Mouse (Mus musculus) hindbrain, embryonic 11.5 days (tissue): Measurements from ENCODE around the gene Mmp13. TPM values are rescaled to one million over a fixed set of nuclear protein-coding genes. Genes with fewer than 3 reads are reported as not detected.
A peak's percentile ranks its signal among the peaks of the same experiment; 100 is the strongest.
"Not testable (repeated sequence)": the region's sequence is repeated elsewhere in the genome, so short reads cannot be mapped to it uniquely, and the experiment has no call there.

ENCODE experiments used
- ATAC-seq: fragments of 200-750 bp; cut with Nextera tagmentation; 2 replicates; pipeline ENCODE4 v1.8.0; 2017; ENCODE audit warnings: mild to moderate bottlenecking, moderate TSS enrichment, moderate library complexity; ENCODE audit not compliant: low FRiP score
- DNase-seq: peaks from one replicate; pipeline ENCODE4 v3.0.0-alpha.2; 2015; ENCODE audit warnings: low spot score
- H3K27ac ChIP-seq: fragments of 300-500 bp; sonication (generic); 2 replicates; pipeline ENCODE4 v1.5.1; 2014; ENCODE audit warnings: mild to moderate bottlenecking, low read depth, low read length
- H3K27me3 ChIP-seq: fragments of 300-500 bp; sonication (generic); 2 replicates; pipeline ENCODE4 v1.6.1; 2014; ENCODE audit warnings: mild to moderate bottlenecking, low read length, moderate library complexity, mixed read lengths; ENCODE audit not compliant: control insufficient read depth, insufficient read depth
- H3K36me3 ChIP-seq: fragments of 300-500 bp; sonication (generic); 2 replicates; pipeline ENCODE4 v1.6.1; 2014; ENCODE audit warnings: mild to moderate bottlenecking, low read length, moderate library complexity, mixed read lengths; ENCODE audit not compliant: control insufficient read depth, insufficient read depth
- H3K4me1 ChIP-seq: fragments of 300-500 bp; sonication (generic); replicated peaks from 2 replicates; pipeline ENCODE4 v1.6.1; 2014; ENCODE audit warnings: low read length, mixed read lengths; ENCODE audit not compliant: control insufficient read depth, insufficient read depth
- H3K4me2 ChIP-seq: fragments of 300-500 bp; sonication (generic); replicated peaks from 2 replicates; pipeline ENCODE4 v1.6.1; 2014; ENCODE audit warnings: mild to moderate bottlenecking, low read depth, low read length
- H3K4me3 ChIP-seq: fragments of 300-500 bp; sonication (generic); 2 replicates; pipeline ENCODE4 v1.5.1; 2014; ENCODE audit warnings: low read depth, low read length
- H3K9ac ChIP-seq: fragments of 300-500 bp; sonication (generic); 2 replicates; pipeline ENCODE4 v1.6.1; 2014; ENCODE audit warnings: low read depth, low read length
- H3K9me3 ChIP-seq: fragments of 300-500 bp; sonication (generic); 2 replicates; pipeline ENCODE4 v1.6.1; 2016; ENCODE audit warnings: low read length; ENCODE audit not compliant: control insufficient read depth
- WGBS: fragments of 180-500 bp; shearing (Covaris S2); extraction: QIAGEN DNeasy Blood & Tissue Kit; methylation state at CpG from one replicate; pipeline ENCODE4 v1.1.7; 2014; 5-methylcytosine and 5-hydroxymethylcytosine counted together
- polyA plus RNA-seq: library from polyadenylated mRNA; unstranded; fragments of >200 nt; fragmentation: Nextera tagmentation; extraction: Ambion mirVana; gene quantifications from 2 replicates; pipeline ENCODE4 v1.2.1, GENCODE M21; 2014

Mmp13 gene
- polyA plus RNA-seq, result not detected in 2 replicates

DNA sequence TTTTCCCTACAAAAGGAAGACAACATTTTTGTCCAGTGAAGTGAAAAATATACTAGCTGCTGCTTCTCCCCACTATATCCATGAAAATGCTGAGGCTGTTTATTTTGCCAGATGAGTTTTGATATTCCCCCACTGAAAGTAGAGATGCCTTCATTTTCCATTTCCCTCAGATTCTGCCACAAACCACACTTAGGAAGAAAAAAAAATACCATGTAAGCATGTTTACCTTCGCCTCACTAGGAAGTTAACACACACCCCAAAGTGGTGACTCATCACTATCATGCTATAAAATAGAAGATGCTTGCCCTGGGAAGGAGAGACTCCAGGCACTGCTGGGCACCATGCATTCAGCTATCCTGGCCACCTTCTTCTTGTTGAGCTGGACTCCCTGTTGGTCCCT lies at the start of gene Mmp13:
Gene Mmp13 (plus strand): TSS at position 301 of the 400 bp plus-strand sequence.
- DNase-seq, result no peak
- Histone ChIP-seq H3K36me3 (no peaks in the 10 kb centered on the region), H3K4me1 (no peaks in the 10 kb centered on the region), H3K27me3 (no peaks in the 10 kb centered on the region), H3K9me3 (no peaks in the 10 kb centered on the region), H3K9ac (no peak within 1 kb of the TSS), H3K4me3 (no peak within 1 kb of the TSS), H3K27ac (no peak within 1 kb of the TSS), H3K4me2 (no peak within 1 kb of the TSS)
- WGBS, result 94% methylated on average over 1 of the region's 1 CpGs
- no peak for ATAC-seq

DNA sequence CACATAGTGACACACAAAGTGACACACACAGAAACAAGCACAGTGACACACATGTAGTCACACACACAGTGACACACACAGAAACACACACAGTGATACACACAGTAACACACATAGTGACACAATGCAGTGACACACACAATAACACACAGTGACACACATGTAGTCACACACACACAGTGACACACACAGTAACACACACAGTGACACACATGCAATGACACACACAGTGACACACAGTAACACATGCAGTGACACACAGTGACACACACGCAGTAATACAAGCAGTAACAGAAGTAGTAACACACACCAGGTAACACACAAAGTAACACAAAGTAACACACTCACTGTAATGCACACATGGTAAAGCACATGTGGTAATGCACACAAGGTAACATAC lies 33.7 kb upstream of the Mmp13 start:
- H3K4me2 ChIP-seq, result no peak overlapping the region
- H3K9ac ChIP-seq, result no peak overlapping the region
- no peaks in the 10 kb centered on the region for H3K36me3 ChIP-seq
- H3K4me3 ChIP-seq, result no peak overlapping the region
- DNase-seq (no peak), ATAC-seq (no peak)
- 95% methylated on average over 1 of the region's 1 CpGs for WGBS
- no peak overlapping the region for H3K27ac ChIP-seq
- H3K27me3 ChIP-seq, result no peaks in the 10 kb centered on the region
- no peaks in the 10 kb centered on the region for H3K4me1 ChIP-seq
- H3K9me3 ChIP-seq, result no peaks in the 10 kb centered on the region

DNA sequence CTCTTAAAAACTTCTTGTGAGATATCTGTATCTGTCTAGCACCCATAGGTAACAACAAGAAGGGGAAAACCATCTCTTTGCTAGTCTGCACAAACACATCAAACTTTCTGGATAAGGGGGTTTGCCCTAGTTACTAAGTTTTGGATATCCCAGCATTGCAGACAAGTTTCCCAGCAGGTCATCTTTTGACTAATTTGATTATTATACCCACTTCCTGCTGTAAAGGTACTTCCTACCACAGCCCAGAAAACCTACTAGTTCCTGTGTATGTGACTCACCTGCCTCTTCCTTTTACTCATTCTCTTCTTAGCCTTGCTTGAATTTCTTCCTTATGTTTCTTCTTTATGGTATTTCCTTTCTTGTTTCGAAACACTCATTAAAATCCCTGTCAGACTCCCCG lies 32.3 kb upstream of the Mmp13 start:
- no peak for DNase-seq
- Histone ChIP-seq H3K4me1 (no peaks in the 10 kb centered on the region), H3K4me3 (no peak overlapping the region), H3K27ac (no peak overlapping the region), H3K9ac (no peak overlapping the region), H3K4me2 (no peak overlapping the region), H3K36me3 (no peaks in the 10 kb centered on the region), H3K9me3 (no peaks in the 10 kb centered on the region), H3K27me3 (no peaks in the 10 kb centered on the region)
- WGBS, result 91% methylated on average over 2 of the region's 2 CpGs
- ATAC-seq, result no peak

DNA sequence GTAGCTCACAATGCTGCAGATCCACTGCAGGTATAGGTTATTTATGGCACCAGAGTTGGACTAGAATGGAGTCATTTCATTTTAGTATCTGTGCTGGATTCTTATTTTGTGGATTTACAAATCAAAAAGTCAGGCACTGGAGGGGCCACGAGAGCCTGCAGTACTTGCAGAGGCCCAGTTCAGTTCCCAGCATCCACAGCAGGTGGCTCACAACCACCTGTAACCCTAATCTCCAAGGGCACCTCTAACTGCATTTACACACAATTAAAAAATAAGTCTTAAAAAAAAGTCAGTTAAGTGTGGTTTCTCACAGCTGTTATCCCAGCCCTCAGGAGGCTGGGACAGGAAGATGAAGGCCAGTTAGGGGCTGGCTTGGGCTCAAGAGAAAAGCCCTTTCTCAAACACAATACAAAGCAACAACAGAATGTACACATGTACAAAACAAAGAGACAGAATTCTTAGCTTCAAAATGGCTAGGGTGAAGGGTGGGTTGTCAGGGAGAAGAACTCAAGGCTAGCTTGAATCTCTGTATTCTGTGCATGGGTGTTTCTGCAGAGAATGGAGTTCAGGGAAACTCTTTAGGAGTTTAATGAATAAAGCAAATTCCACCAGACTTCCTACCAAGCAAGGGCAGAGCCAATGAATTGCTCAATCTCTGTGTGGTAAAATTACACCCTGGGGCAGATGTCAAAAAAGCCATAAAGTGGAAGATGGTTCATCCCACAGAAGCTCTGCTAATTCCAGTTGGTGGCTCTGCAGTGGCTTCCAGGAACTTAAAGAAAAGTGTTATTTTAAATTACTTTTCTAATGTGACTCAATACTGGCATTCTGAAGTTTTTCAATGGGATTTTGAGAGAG lies 19.3 kb upstream of the Mmp13 start:
- no peak for ATAC-seq
- H3K4me2 ChIP-seq, result no peak overlapping the region
- no peak overlapping the region for H3K9ac ChIP-seq
- no peak overlapping the region for H3K27ac ChIP-seq
- no peak for DNase-seq
- WGBS, result 63% methylated on average over 1 of the region's 1 CpGs
- H3K36me3 ChIP-seq, result no peaks in the 10 kb centered on the region
- no peaks in the 10 kb centered on the region for H3K27me3 ChIP-seq
- H3K4me1 ChIP-seq, result no peaks in the 10 kb centered on the region
- no peak overlapping the region for H3K4me3 ChIP-seq
- H3K9me3 ChIP-seq, result no peaks in the 10 kb centered on the region

DNA sequence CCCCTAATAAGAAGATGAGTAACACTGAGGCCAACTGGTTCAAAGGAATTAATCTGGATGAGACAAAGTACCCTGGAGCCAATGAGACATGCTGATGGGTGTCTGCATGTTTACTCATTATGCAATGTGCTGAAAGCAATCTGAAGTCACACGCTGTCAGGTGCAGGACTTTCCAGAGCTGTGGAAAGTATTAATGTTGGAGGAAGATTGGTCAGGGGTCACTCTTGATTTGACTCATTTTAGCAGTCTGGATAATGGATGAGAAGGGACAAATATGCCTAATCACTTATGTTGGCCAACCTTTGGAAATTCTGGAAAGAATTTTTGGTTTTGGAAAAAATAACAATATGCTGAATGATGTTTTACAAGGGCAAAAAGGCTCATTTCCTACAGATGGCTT lies 10.6 kb upstream of the Mmp13 start:
- Histone ChIP-seq H3K9ac (no peak overlapping the region), H3K27ac (no peak overlapping the region), H3K36me3 (no peaks in the 10 kb centered on the region), H3K4me1 (no peaks in the 10 kb centered on the region), H3K4me3 (no peak overlapping the region), H3K27me3 (no peaks in the 10 kb centered on the region), H3K4me2 (no peak overlapping the region), H3K9me3 (no peaks in the 10 kb centered on the region)
- no peak for ATAC-seq
- WGBS, result 85% methylated on average over 1 of the region's 1 CpGs
- no peak for DNase-seq

DNA sequence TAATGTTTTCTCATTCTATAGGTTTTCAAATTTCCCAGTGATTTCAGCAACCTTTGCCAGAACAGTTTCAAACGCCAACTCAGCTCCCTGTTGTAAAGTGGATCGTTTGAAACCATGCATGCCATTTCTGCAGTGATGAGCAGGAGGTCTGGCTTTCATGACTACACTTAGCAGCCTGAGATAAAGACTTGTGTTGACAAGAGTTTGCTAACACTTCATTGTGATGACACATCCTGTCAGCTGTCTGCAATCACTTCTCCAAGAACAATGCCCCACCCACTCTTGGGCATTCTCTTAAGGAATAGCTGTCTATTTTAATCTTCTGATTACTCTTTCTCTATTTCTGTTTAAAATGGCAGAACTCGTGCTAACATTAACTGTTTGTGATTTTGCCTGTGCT lies 2.2 kb upstream of the Mmp13 start:
- Histone ChIP-seq H3K4me3 (no peak overlapping the region), H3K36me3 (no peaks in the 10 kb centered on the region), H3K27ac (no peak overlapping the region), H3K9ac (no peak overlapping the region), H3K9me3 (no peaks in the 10 kb centered on the region), H3K4me2 (no peak overlapping the region), H3K27me3 (no peaks in the 10 kb centered on the region), H3K4me1 (no peaks in the 10 kb centered on the region)
- ATAC-seq (no peak), DNase-seq (no peak)
- 68% methylated on average over 3 of the region's 3 CpGs for WGBS

DNA sequence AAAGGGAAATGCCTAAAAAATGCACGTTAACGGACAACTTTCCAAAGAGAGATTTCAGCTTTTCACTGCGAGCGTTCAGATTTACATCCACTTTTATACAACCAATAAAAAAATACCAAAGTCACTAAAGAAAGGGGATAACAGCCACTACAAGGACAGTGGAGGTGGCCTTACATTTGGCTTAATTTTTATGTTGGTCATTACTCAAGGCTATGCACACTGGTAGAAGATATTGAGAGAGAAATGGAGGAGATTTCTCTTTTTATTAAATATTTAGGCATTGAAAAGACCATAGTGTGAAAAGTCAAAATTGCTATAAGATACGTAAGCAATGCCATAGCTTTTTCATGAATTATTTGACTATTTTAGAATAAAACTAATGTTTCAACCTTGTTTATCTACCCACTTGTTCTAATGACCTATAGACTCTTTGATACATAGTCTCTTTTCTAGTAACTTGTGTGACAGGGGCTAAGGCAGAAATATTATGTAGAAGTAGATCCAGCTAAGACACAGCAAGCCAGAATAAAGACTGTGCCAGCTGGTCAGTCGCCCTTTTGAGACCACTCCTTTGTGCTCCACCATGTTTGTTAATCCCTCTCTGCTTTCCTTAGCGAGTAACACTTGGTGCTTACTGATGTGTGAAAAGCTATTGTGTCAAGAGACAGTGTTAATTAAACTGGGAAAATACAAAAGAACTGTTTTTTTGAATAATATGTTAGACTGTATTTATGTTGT lies 10.4 kb downstream of the Mmp13 start:
- no peak overlapping the region for H3K27ac ChIP-seq
- DNase-seq (peak; percentile 2), ATAC-seq (peak; percentile 84)
- no peaks in the 10 kb centered on the region for H3K36me3 ChIP-seq
- H3K9ac ChIP-seq, result no peak overlapping the region
- H3K9me3 ChIP-seq, result no peaks in the 10 kb centered on the region
- H3K4me1 ChIP-seq, result no peaks in the 10 kb centered on the region
- no peaks in the 10 kb centered on the region for H3K27me3 ChIP-seq
- no peak overlapping the region for H3K4me2 ChIP-seq
- 71% methylated on average over 7 of the region's 7 CpGs for WGBS
- no peak overlapping the region for H3K4me3 ChIP-seq

DNA sequence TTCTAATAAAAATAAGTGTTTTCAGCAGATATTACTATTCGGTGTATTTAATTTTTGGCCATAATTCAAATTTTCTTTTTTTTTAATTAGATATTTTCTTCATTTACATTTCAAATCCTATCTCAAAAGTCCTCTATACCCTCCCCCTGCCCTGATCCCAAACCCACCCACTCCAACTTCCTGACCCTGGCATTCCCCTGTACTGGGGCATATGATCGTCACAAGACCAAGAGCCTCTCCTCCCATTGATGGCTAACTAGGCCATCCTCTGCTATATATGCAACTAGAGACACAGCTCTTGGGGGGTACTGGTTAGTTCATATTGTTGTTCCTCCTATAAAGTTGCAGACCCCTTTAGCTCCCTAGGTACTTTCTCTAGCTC lies 11.0 kb downstream of the Mmp13 start:
- not testable (repeated sequence) for H3K27ac ChIP-seq, DNase-seq, H3K4me3 ChIP-seq, H3K9ac ChIP-seq, H3K27me3 ChIP-seq, H3K36me3 ChIP-seq, H3K4me2 ChIP-seq, H3K4me1 ChIP-seq, H3K9me3 ChIP-seq
- 66% methylated on average over 2 of the region's 2 CpGs for WGBS
- ATAC-seq, result peak; percentile 69

DNA sequence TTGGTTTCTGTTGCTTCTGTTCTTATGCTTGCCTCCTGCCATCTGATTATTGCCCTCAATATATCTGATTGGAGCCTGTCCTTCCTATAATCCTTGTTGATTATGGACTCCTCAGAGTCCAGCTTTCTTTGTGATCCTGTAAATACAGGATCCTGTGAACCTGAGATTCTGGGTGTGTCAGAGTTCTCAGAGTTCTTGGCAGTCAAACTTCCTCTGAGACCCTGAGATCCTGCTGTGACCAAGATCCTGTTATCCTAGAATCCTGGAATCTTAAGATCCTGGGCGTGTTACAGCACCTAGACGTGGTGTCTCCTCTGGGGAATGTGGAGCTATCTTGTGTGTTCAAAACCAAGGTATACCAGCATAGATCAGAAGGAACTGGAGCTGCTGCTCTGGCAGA lies 17.2 kb downstream of the Mmp13 start:
- H3K9ac ChIP-seq, result no peak overlapping the region
- H3K27me3 ChIP-seq, result no peaks in the 10 kb centered on the region
- H3K9me3 ChIP-seq, result no peaks in the 10 kb centered on the region
- 82% methylated on average over 2 of the region's 2 CpGs for WGBS
- no peaks in the 10 kb centered on the region for H3K4me1 ChIP-seq
- no peak overlapping the region for H3K27ac ChIP-seq
- no peaks in the 10 kb centered on the region for H3K36me3 ChIP-seq
- no peak for DNase-seq
- no peak overlapping the region for H3K4me3 ChIP-seq
- no peak for ATAC-seq
- no peak overlapping the region for H3K4me2 ChIP-seq
